Mouse (Mus musculus): ENCODE results near the gene Coq7. TPM values are rescaled to one million over a fixed set of nuclear protein-coding genes. Genes with fewer than 3 reads are reported as not detected.
A peak's percentile ranks its signal among the peaks of the same experiment; 100 is the strongest.

Coq7 gene
- polyA plus RNA-seq, 1 experiment from 2014 or later = 88.9 TPM

DNA sequence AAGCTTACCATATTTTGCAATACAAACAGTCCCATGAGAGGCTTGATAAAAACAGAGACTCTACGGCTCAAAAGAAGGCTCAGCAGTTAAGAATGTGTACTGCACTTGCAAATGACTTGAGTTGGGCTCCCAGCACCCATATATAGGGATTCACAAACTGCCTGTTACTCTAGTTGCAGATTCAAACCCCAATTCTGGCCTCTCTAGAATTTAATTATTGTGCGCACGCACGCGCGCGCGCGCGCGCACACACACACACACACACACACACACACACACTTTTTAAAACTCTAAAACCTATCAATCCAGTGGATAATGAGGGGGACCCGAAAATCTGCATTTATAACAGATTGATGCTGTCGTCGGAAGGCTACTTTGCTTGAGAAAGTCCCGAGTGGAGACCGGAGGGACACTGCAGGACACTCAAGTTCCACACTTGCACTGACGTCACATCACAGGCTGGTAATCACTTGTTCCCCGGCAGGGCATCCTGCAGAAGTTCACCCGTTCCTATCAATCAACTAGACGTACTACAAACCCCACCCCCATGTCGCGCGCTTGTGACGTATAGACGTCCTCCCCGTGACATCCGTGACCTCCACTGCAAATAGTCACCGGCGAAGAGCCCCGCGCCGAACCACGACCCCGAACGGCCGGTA is 508 bp downstream of the Coq7 start:
- peaks cover 9% of the 10 kb centered on the region; the same call in 1 of the 2 replicates for H3K36me3 ChIP-seq
- under 1% methylated on average over 36 of the region's 36 CpGs for WGBS

DNA sequence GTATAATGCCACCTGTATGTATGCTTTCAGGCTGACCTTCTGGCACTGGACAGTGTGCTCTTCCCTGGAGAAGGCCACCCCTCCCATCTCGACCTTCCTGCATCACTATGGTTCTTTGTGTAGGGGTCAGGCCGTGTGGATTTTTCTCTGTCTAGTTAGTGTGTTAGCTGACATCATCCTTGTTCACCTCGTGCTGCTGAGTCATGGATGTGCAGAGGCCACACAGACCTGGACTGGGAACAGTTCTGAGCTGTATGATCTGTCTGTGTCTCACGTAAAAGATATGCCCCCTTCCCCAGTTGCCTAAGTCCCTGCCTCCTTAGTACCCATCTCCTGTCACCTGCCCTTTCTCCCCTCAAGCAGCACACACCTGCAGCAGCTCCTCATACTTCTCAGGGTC is 6.2 kb downstream of the Coq7 start:
- H3K27ac ChIP-seq = no peak overlapping the region
- H3K4me3 ChIP-seq = no peak overlapping the region
- H3K9me3 ChIP-seq = no peaks in the 10 kb centered on the region
- H3K9ac ChIP-seq = no peak overlapping the region
- H3K4me1 ChIP-seq = no peaks in the 10 kb centered on the region
- no peaks in the 10 kb centered on the region for H3K27me3 ChIP-seq
- peaks cover 40% of the 10 kb centered on the region for H3K36me3 ChIP-seq
- no peak for ATAC-seq (ENCODE audit: insufficient number of reproducible peaks, insufficient read depth, low FRiP score, low TSS enrichment, low read depth)
- WGBS = 82% methylated on average over 4 of the region's 4 CpGs
- H3K4me2 ChIP-seq = no peak overlapping the region

More for the DNA sequence above, 508 bp downstream of the Coq7 start:
- Histone ChIP-seq H3K4me2 (peak overlapping the region; percentile 73), H3K9ac (peak overlapping the region; percentile 87), H3K4me1 (no peaks in the 10 kb centered on the region), H3K27ac (peak overlapping the region; percentile 94), H3K4me3 (peak overlapping the region; percentile 79), H3K27me3 (no peaks in the 10 kb centered on the region), H3K9me3 (no peaks in the 10 kb centered on the region)
- peak; percentile 90 for ATAC-seq (ENCODE audit: insufficient number of reproducible peaks, insufficient read depth, low FRiP score, low TSS enrichment, low read depth)

DNA sequence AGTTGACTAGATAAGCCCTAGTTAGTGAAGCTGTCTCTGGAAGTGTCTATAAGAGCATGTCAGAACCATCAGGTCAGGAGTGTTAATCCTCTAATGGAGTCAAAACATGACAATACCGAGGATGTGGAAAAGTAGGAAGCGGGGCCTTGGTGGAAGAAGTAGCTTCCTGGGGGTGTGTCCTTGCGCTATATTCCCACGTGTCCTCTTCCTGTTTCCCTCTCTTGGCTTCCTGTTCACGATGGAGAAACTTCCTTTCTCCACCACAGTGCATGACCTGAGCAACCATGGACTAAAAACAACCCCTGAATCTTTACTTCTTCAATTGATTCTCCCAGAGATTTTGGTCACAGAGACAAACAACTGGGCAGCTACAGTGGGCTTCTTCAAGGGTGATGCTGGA is 11.1 kb downstream of the Coq7 start:
- no peaks in the 10 kb centered on the region for H3K27me3 ChIP-seq
- no peak overlapping the region for H3K4me2 ChIP-seq
- no peak overlapping the region for H3K4me3 ChIP-seq
- H3K9ac ChIP-seq = no peak overlapping the region
- peaks cover 4% of the 10 kb centered on the region for H3K4me1 ChIP-seq
- H3K27ac ChIP-seq = no peak overlapping the region
- H3K36me3 ChIP-seq = peaks cover 26% of the 10 kb centered on the region
- H3K9me3 ChIP-seq = no peaks in the 10 kb centered on the region
- no peak for ATAC-seq (ENCODE audit: insufficient number of reproducible peaks, insufficient read depth, low FRiP score, low TSS enrichment, low read depth)
- WGBS = 82% methylated on average over 5 of the region's 5 CpGs

DNA sequence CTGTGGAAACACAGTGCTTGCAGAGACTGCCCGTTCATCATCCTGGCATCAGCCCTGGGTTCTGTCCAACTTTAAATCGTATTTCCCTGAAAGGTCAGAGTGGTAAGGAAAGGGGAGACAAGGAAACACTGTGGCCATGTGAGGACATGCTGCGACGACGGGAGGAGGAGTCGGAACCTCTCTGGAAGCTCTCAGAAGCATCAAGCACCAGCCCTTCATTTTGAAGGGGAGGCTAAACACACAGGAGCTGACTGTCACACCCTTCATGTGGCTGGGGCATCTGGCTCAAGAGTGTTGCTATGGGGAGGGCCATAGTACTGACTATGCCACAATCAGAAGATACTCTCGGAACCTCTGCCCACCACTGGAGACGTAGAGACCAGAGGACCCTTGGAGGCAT is 13.5 kb downstream of the Coq7 start:
- peaks cover 6% of the 10 kb centered on the region for H3K36me3 ChIP-seq
- H3K27me3 ChIP-seq = no peaks in the 10 kb centered on the region
- H3K4me1 ChIP-seq = peaks cover 4% of the 10 kb centered on the region
- ATAC-seq (ENCODE audit: insufficient number of reproducible peaks, insufficient read depth, low FRiP score, low TSS enrichment, low read depth) = no peak
- no peak overlapping the region for H3K9ac ChIP-seq
- H3K9me3 ChIP-seq = no peaks in the 10 kb centered on the region
- WGBS = 83% methylated on average over 8 of the region's 8 CpGs
- H3K4me2 ChIP-seq = no peak overlapping the region
- H3K27ac ChIP-seq = no peak overlapping the region
- H3K4me3 ChIP-seq = no peak overlapping the region

DNA sequence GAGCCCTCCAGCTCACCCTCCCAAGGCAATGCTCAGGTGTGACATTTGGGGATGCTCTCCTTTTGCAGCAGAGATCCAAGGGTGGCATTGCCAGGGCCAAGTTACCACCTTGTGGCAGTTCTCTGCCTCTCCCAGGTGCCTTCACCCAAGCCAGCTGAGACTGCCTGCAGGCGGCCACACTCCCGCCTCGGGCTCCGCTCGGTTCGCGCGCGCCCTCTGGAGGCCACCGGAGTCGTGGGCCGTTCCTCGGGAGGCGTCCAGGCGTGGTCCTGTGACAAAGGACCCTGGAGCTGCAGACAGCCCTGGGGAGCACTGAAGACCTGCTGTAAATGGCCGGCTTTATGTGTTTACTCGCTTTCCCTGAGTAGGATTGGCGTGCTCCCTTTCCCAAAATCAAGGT is 14.5 kb downstream of the Coq7 start:
- 2% methylated on average over 18 of the region's 18 CpGs for WGBS
- Histone ChIP-seq H3K27me3 (no peaks in the 10 kb centered on the region), H3K4me1 (peaks cover 4% of the 10 kb centered on the region), H3K9ac (no peak overlapping the region), H3K4me2 (no peak overlapping the region), H3K9me3 (no peaks in the 10 kb centered on the region), H3K27ac (no peak overlapping the region), H3K4me3 (no peak overlapping the region), H3K36me3 (peaks cover 6% of the 10 kb centered on the region; the same call in 1 of the 2 replicates)
- ATAC-seq (ENCODE audit: insufficient number of reproducible peaks, insufficient read depth, low FRiP score, low TSS enrichment, low read depth) = no peak

GRCm38 (mm10) chr7:118517819-118518218 is 15.3 kb downstream of the Coq7 start:
- Histone ChIP-seq H3K27me3 (no peaks in the 10 kb centered on the region), H3K9ac (no peak overlapping the region), H3K4me2 (no peak overlapping the region), H3K9me3 (no peaks in the 10 kb centered on the region), H3K4me3 (no peak overlapping the region), H3K36me3 (peaks cover 4% of the 10 kb centered on the region; the same call in 1 of the 2 replicates), H3K27ac (no peak overlapping the region), H3K4me1 (peaks cover 4% of the 10 kb centered on the region)
- WGBS = 58% methylated on average over 2 of the region's 2 CpGs
- no peak for ATAC-seq (ENCODE audit: insufficient number of reproducible peaks, insufficient read depth, low FRiP score, low TSS enrichment, low read depth)

DNA sequence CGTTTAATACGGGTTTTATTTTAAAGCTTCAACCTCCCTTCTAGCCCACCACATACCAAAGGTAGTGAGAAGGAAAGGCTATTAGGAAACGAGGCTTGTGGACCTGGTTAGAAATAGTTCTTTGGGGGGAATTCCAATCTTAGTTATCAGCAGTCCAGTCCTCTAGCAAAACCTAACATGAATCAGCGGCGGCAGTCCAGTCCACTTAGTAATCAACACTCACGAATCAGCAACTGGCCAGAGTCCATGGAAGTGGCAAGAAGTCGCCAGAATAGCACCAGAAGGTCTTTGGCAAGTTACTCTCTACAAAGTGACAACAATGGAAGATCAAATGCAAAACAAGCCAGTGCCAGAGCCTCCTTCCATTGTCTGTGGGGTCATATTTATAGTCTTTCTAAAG is 24.6 kb downstream of the Coq7 start:
- peaks cover 4% of the 10 kb centered on the region; the same call in 1 of the 2 replicates for H3K4me1 ChIP-seq
- H3K9ac ChIP-seq = no peak overlapping the region
- 77% methylated on average over 7 of the region's 7 CpGs for WGBS
- no peak overlapping the region for H3K27ac ChIP-seq
- H3K9me3 ChIP-seq = no peaks in the 10 kb centered on the region
- H3K36me3 ChIP-seq = no peaks in the 10 kb centered on the region
- no peak overlapping the region for H3K4me2 ChIP-seq
- no peaks in the 10 kb centered on the region for H3K27me3 ChIP-seq
- H3K4me3 ChIP-seq = no peak overlapping the region
- no peak for ATAC-seq (ENCODE audit: insufficient number of reproducible peaks, insufficient read depth, low FRiP score, low TSS enrichment, low read depth)

DNA sequence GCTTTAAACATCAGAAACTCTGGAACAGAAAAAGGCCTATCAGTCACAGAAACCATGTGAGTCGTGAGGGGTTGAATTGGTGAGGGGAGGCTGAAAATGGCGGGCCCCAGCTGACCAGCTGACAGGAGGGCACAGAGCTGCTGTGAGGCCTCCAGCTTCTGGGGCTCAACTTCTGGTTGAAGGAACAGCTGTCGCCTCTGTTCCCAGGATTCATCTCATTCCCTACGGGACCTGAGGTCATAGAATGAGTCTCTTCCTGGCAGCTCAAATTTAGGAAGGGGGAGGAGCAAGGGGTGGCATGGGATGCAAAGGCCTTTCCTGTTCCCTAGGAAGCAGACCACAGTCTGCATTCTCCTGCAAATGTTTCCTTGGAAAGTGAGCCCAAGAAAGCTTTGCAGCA is 29.3 kb downstream of the Coq7 start:
- no peaks in the 10 kb centered on the region for H3K36me3 ChIP-seq
- peaks cover 4% of the 10 kb centered on the region; the same call in 1 of the 2 replicates for H3K4me1 ChIP-seq
- H3K27ac ChIP-seq = no peak overlapping the region
- H3K27me3 ChIP-seq = no peaks in the 10 kb centered on the region
- H3K4me2 ChIP-seq = no peak overlapping the region
- no peaks in the 10 kb centered on the region for H3K9me3 ChIP-seq
- WGBS = 47% methylated on average over 4 of the region's 4 CpGs
- no peak for ATAC-seq (ENCODE audit: insufficient number of reproducible peaks, insufficient read depth, low FRiP score, low TSS enrichment, low read depth)
- no peak overlapping the region for H3K9ac ChIP-seq
- no peak overlapping the region for H3K4me3 ChIP-seq

- no peak overlapping the region for H3K27ac ChIP-seq
- no peak overlapping the region for H3K4me3 ChIP-seq
- no peaks in the 10 kb centered on the region for H3K36me3 ChIP-seq
- H3K27me3 ChIP-seq = no peaks in the 10 kb centered on the region
- 82% methylated on average over 8 of the region's 8 CpGs for WGBS
- no peaks in the 10 kb centered on the region for H3K9me3 ChIP-seq
- H3K4me1 ChIP-seq = peaks cover 4% of the 10 kb centered on the region; the same call in 1 of the 2 replicates
- no peak overlapping the region for H3K4me2 ChIP-seq
- no peak for ATAC-seq (ENCODE audit: insufficient number of reproducible peaks, insufficient read depth, low FRiP score, low TSS enrichment, low read depth)
- H3K9ac ChIP-seq = no peak overlapping the region
Measured at GRCm38 (mm10) chr7:118502333-118502732, 30.8 kb downstream of the Coq7 start.

GRCm38 (mm10) chr7:118499784-118500435 is 33.2 kb downstream of the Coq7 start:
- H3K4me2 ChIP-seq = no peak overlapping the region
- H3K9ac ChIP-seq = no peak overlapping the region
- no peak overlapping the region for H3K4me3 ChIP-seq
- H3K4me1 ChIP-seq = peaks cover 4% of the 10 kb centered on the region; the same call in 1 of the 2 replicates
- H3K9me3 ChIP-seq = no peaks in the 10 kb centered on the region
- no peaks in the 10 kb centered on the region for H3K27me3 ChIP-seq
- H3K27ac ChIP-seq = no peak overlapping the region
- no peak for ATAC-seq (ENCODE audit: insufficient number of reproducible peaks, insufficient read depth, low FRiP score, low TSS enrichment, low read depth)
- no peaks in the 10 kb centered on the region for H3K36me3 ChIP-seq
- 46% methylated on average over 7 of the region's 7 CpGs for WGBS

GRCm38 (mm10) chr7:118498984-118499783 is 34.0 kb downstream of the Coq7 start:
- Histone ChIP-seq H3K36me3 (no peaks in the 10 kb centered on the region), H3K4me3 (no peak overlapping the region), H3K9me3 (no peaks in the 10 kb centered on the region), H3K9ac (no peak overlapping the region), H3K27me3 (no peaks in the 10 kb centered on the region), H3K4me1 (peaks cover 3% of the 10 kb centered on the region; the same call in 1 of the 2 replicates), H3K4me2 (no peak overlapping the region), H3K27ac (no peak overlapping the region)
- no peak for ATAC-seq (ENCODE audit: insufficient number of reproducible peaks, insufficient read depth, low FRiP score, low TSS enrichment, low read depth)
- 84% methylated on average over 12 of the region's 12 CpGs for WGBS

Data from embryonic facial prominence, embryonic 13.5 days (tissue).